Mouse (Mus musculus): ENCODE measurements around the gene Kctd4.

- TF ChIP-seq CTCF (IDR thresholded peaks at IDR 0.05; ENCODE audit: borderline replicate concordance, control insufficient read depth, extremely low read depth, insufficient read depth, low read length, poor library complexity) (no peak), POLR2A (IDR thresholded peaks at IDR 0.05; ENCODE audit: control insufficient read depth, extremely low read depth, insufficient read depth, low read length, poor library complexity) (no peak)
Observed at GRCm38 (mm10) chr14:75963215-75963614, 8.4 kb downstream of the Kctd4 start.

Measured in thymus, adult 2 months (tissue).